ENCODE assay signal across 1 mouse cellular context in genomic region chr15:12307114-12307513, GRCm38 (mm10).
TF ChIP-seq lines count a peak whose summit lies in the region.

No protein-coding gene starts in this region.

TF ChIP-seq in MEL, 35 proteins besides CTCF, POLR2A, EP300 and RAD21:
- TF ChIP-seq MEF2A (IDR thresholded peaks at IDR 0.05; ENCODE audit: extremely low read depth, insufficient replicate concordance, low read depth, low read length, poor library complexity, severe bottlenecking) (no peak), ZNF384 (IDR thresholded peaks at IDR 0.05; ENCODE audit: low read depth, low read length) (0 out of 2 replicates have a peak, but pooled peaks have one; percentile 16), E2F4 (IDR thresholded peaks at IDR 0.05; ENCODE audit: borderline replicate concordance, low read depth, low read length) (no peak), MXI1 (IDR thresholded peaks at IDR 0.05; ENCODE audit: low read depth, low read length) (no peak), CHD2 (IDR thresholded peaks at IDR 0.05; ENCODE audit: low read length) (no peak), KAT2A (conservative IDR thresholded peaks at IDR 0.05; ENCODE audit: low read depth, low read length) (no peak), ZKSCAN1 (IDR thresholded peaks at IDR 0.05; ENCODE audit: low read depth, low read length) (no peak)
